Mouse (Mus musculus) embryonic facial prominence, embryonic 10.5 days (tissue): ENCODE measurements around the gene Copz1. TPM values are rescaled to one million over a fixed set of nuclear protein-coding genes. Genes with fewer than 3 reads are reported as not detected.

Experiments used
- DNase-seq: peaks from one replicate; pipeline ENCODE4 v3.0.0-alpha.2; 2017; ENCODE audit warnings: low spot score
- H3K27ac ChIP-seq: fragments of 300-500 bp; sonication (generic); replicated peaks from 2 replicates; pipeline ENCODE4 v1.5.1; 2016; ENCODE audit warnings: mild to moderate bottlenecking
- H3K27me3 ChIP-seq: fragments of 300-500 bp; sonication (generic); replicated peaks from 2 replicates; pipeline ENCODE4 v1.6.1; 2016; ENCODE audit warnings: low read depth, mild to moderate bottlenecking; ENCODE audit not compliant: poor library complexity, severe bottlenecking
- H3K36me3 ChIP-seq: fragments of 300-500 bp; sonication (generic); replicated peaks from 2 replicates; pipeline ENCODE4 v1.6.1; 2016; ENCODE audit warnings: mild to moderate bottlenecking, moderate library complexity
- H3K4me1 ChIP-seq: fragments of 300-500 bp; sonication (generic); 2 replicates; pipeline ENCODE4 v1.6.1; 2016
- H3K4me3 ChIP-seq: fragments of 300-500 bp; sonication (generic); 2 replicates; pipeline ENCODE4 v1.5.1; 2016; ENCODE audit warnings: mild to moderate bottlenecking, moderate library complexity
- H3K9me3 ChIP-seq: fragments of 300-500 bp; sonication (generic); 2 replicates; pipeline ENCODE4 v1.6.1; 2016; ENCODE audit warnings: mild to moderate bottlenecking
- WGBS: fragments of 180-500 bp; shearing (Covaris S2); methylation state at CpG from one replicate; pipeline ENCODE4 v1.1.7; 2016; 5-methylcytosine and 5-hydroxymethylcytosine counted together
- polyA plus RNA-seq: library from polyadenylated mRNA; unstranded; fragments of >200 nt; fragmentation: Nextera tagmentation; extraction: Ambion mirVana; gene quantifications from 2 replicates; pipeline ENCODE4 v1.2.1, GENCODE M21; 2016

Copz1 gene
- polyA plus RNA-seq, 1 experiment from 2014 or later: 281 TPM

DNA sequence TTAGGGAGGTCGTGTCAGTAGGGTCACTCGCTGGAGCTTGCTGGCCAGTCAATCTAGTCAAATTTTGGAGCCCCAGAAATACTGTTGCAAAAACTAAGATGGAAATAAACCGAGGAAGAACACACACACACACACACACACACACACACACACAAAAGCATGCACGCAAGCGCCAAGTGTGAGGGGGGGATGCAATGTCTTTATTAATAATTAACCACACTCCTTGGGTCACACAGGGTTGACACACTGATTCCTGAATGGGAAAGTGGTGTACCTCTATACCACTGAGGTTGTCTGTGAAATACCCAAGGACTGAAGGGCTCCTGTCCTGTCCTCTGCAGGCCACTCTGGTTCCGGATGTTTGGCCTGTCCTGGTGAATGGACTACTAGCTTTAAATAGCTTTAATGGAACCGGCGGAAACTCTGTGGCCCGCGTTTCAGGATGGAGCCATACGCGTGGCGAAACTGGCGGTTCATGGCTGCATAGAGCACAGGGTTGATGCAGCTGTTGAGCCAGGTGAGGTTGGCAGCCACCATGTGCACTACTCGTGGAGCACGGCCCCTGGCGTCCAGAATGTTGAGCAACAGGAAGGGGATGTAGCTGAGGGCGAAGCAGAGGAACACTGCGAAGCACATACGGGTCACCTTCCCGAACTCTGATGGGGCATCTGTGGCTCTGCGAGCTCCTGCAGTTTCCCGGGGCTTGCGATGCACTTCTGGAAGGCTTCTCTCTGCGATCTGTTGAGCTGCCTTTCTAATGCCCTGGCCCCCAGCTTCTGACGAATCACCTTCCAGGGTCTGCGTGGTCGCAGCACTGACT lies 35.8 kb downstream of the Copz1 start:
- peak; percentile 52 for DNase-seq
- Histone ChIP-seq H3K9me3 (no peaks in the 10 kb centered on the region), H3K27me3 (peaks cover 35% of the 10 kb centered on the region), H3K27ac (peak overlapping the region; percentile 63), H3K36me3 (no peaks in the 10 kb centered on the region), H3K4me3 (peak overlapping the region; percentile 41), H3K4me1 (peaks cover 60% of the 10 kb centered on the region)
- whole genome bisulfite sequencing: 45% methylated on average over 28 of the region's 28 CpGs

DNA sequence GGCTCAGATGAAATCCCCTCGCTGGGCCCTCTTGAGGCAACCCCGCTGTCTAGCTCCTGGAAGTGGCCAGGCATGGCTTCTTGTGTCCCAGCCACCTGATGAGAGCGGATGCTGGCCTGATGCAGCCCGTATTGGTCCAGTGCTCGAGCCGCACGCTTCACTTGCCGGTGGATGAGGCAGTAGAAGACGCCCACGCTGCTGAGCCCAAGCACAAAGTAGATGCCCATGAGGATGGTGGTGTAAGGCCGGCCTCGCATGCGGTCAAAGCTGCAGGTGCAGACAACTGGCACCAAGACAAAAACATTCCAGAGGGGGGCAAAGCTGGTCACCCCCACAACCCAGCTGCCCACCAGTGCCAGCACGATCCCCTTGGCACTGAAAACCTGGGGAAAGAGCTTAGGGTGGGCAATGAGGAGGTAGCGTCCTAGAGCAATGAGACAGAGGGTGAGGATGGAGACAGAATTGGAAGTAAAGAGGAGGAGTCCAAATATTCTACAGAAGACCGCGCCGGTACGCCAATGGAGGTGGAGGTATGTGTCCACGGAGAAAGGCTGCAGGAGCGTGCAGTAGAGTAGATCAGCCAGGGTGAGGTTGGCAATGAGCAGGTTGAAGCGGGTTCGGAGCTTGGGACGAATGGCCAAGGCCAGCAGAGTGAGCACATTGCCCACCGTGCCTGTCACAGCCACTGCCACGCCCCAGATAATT lies 36.5 kb downstream of the Copz1 start:
- H3K27ac ChIP-seq: peak overlapping the region; percentile 63
- WGBS: 65% methylated on average over 26 of the region's 26 CpGs

DNA sequence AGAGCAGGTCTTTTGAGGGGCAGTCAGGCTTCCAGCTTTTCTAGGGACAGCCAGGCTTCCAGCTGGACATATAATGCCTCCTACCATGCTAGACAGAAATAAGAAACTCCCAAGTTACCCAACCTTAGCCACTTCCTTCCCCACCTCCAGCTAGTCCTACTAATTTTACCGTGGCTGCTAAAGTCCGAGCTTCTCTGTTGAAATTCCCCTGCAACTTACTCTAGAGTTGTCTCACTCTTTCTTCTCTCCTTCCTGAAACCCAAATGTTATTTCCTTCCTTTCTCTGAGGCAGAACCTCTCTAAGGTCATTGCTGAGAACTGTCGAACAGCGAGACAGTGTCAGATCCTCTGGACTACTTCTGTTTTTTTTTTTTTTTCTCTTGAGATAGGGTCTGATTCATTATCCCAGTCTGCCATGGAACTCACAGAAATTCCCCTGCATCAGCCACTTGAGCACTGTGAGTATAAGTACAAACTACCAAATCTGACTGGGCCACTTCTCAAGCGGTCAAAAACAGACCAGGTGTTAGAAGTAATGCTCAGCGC lies 37.9 kb downstream of the Copz1 start, which contains the start of gene Gpr84:
Gene Gpr84, minus strand, starts transcription at position 248 of the 546 bp plus-strand sequence.
- peaks cover 60% of the 10 kb centered on the region for H3K4me1 ChIP-seq
- 69% methylated on average over 6 of the region's 6 CpGs for WGBS
- no peak within 1 kb of the TSS for H3K27ac ChIP-seq

More for the DNA sequence above, 36.5 kb downstream of the Copz1 start:
- Histone ChIP-seq H3K36me3 (peaks cover under 1% of the 10 kb centered on the region; the same call in 1 of the 2 replicates), H3K9me3 (no peaks in the 10 kb centered on the region), H3K4me3 (peak overlapping the region; percentile 41), H3K27me3 (peaks cover 38% of the 10 kb centered on the region), H3K4me1 (peaks cover 60% of the 10 kb centered on the region)
- DNase-seq: no peak

DNA sequence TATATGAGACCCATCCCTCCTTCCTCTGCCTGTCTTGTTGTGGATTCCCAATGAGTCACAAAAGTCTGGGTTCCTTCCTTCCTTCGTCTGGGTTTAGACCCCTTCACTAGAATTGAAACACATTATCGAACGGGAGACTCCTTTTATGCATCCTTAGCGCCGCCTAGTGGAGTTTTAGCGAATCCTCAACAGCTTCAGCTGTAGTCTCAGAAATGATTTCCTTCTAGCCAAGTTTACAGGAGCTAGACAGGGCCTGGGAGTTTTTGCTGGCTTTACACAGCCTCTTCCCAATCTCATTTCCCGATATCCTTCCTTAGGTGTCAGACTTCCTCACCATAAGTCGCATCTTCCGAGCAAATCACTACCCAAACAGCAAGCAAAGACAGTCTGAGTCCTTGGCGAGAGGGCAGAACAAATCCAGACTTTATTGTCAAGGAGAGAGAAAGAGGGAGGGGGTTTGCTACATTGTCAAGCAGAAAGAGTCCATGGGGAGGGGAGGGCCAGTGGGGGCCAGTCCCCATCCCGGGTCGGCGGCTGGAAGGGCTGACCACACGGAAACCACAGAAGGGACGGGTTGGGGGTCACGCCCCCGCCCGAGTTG lies 41.1 kb downstream of the Copz1 start:
- Histone ChIP-seq H3K4me1 (peaks cover 36% of the 10 kb centered on the region), H3K36me3 (peaks cover 46% of the 10 kb centered on the region), H3K4me3 (peak overlapping the region; percentile 52), H3K27ac (peak overlapping the region; percentile 69; the same call in 1 of the 2 replicates), H3K9me3 (no peaks in the 10 kb centered on the region), H3K27me3 (peaks cover 34% of the 10 kb centered on the region)
- WGBS: 23% methylated on average over 18 of the region's 18 CpGs
- DNase-seq: peak; percentile 67

More for the DNA sequence above, 37.9 kb downstream of the Copz1 start, which contains the start of gene Gpr84:
- Histone ChIP-seq H3K9me3 (no peaks in the 10 kb centered on the region), H3K27me3 (peaks cover 46% of the 10 kb centered on the region), H3K4me3 (no peak within 1 kb of the TSS), H3K36me3 (peaks cover 15% of the 10 kb centered on the region)
- no peak for DNase-seq

DNA sequence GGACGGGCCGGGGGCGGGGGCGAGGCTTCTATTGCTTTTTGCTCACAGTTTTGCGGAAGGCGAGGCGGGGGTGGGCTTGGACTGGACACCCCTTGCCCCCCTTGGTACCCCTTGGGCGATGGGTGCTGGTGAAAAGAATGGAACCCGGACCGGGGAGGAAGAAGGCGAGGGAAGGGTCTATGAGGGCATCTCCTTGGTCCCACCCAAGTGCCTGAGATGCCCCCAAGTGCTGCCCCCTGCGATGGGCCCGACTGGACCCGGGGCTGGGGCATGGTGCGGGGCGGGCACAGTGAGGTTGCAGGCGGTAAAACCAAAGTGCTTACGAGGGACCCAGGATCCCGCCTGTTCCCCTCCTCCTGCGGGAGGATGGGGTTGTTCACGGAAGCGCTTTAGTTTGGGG lies 41.7 kb downstream of the Copz1 start:
- WGBS: 34% methylated on average over 22 of the region's 22 CpGs
- peak overlapping the region; percentile 52 for H3K4me3 ChIP-seq
- no peak for DNase-seq
- no peaks in the 10 kb centered on the region for H3K9me3 ChIP-seq
- H3K27me3 ChIP-seq: peaks cover 28% of the 10 kb centered on the region
- peaks cover 52% of the 10 kb centered on the region for H3K36me3 ChIP-seq
- 0 out of 2 replicates have a peak overlapping the region, but pooled peaks have one; percentile 69 for H3K27ac ChIP-seq
- peaks cover 30% of the 10 kb centered on the region for H3K4me1 ChIP-seq

DNA sequence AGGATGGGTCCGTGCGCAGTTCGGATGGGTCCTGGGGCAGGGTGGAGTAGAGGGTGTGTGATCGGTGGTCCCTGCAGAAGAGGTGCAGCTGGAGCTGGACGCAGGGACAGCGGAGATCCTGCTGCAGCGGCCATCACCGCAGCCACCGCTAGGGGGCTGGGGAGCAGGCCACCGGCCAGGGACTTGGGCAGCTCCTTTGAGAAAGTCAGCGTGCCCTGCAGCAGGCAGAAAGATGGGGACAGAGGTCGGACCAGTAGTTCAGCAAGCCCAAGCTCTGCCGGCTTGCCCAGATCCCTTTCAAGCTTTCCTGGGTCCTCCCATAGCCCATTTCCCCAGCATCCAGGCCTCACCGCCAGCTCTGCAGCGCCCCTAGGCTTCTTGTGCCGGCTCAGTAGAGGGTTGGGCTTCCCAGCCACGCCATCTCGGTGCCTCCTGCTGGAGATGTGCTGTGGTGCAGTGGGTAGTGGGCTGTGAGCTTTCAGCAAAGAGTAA lies 42.5 kb downstream of the Copz1 start:
- peak; percentile 90 for DNase-seq
- Histone ChIP-seq H3K36me3 (peaks cover 58% of the 10 kb centered on the region), H3K4me3 (peak overlapping the region; percentile 52), H3K27me3 (peaks cover 19% of the 10 kb centered on the region), H3K4me1 (peaks cover 32% of the 10 kb centered on the region), H3K9me3 (no peaks in the 10 kb centered on the region), H3K27ac (peak overlapping the region; percentile 69)
- WGBS: 2% methylated on average over 18 of the region's 18 CpGs

DNA sequence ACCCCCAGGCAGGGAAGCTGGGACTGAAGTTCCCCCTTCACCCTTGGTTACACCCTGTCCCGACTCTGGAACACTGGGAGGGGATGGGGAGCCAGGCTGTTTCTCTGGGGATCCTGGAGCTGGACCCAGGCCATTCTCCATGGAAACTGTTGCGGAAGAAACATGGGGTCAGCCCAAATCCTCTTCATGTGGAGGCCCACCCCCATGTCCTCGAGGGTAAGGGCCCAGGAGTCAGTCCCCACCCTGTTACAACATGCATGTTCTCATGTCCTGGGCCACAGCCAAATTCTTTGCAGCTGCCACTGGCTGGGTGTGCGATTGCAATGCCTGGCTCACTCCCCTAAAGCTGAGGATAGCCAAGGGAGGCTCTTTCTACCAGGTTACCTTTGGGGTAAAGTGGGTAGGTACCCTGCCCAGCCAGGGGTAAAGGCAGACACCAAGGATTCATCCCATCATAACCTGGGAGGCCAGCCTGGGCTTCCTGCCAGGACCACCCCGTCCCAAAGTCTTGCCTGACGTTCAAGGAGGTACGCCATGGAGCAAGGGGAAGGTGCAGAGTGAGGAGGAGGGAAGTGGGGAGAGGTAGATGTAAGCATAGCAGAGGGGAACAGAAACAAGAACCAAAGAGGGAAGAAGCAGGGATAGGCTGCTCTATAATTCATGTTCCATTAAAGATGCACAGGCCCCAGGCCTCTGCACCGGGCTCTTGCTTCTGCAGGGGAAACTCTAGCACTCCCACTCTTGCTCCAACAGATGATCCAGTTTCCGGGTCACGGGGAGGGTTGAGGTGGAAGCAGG lies 43.7 kb downstream of the Copz1 start:
- peaks cover 64% of the 10 kb centered on the region for H3K36me3 ChIP-seq
- H3K27ac ChIP-seq: no peak overlapping the region

DNA sequence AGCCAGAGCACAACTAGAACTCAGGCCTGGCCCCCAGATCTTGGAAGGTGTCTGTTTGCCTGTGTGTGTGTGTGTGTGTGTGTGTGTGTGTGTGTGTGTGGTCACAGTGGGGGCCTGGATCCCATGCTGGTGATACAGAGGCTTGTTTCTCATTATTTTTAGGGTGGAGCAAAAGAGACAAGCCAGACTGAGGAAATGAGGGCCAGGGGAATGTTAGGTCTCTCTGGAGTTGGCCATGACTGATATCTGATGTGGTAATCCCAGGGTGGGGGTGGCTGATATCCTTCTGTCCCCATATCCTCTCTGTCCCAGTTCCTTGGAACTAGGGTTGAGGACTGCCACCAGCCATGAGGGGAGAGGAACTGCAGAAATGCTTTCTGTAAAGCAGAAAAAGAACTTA lies 44.6 kb downstream of the Copz1 start:
- Histone ChIP-seq H3K4me3 (no peak overlapping the region), H3K36me3 (peaks cover 68% of the 10 kb centered on the region), H3K27me3 (peaks cover 15% of the 10 kb centered on the region; the same call in 1 of the 2 replicates), H3K27ac (no peak overlapping the region), H3K9me3 (no peaks in the 10 kb centered on the region), H3K4me1 (peaks cover 49% of the 10 kb centered on the region)
- no peak for DNase-seq

More for the DNA sequence above, 43.7 kb downstream of the Copz1 start:
- no peak for DNase-seq
- WGBS: 90% methylated on average over 10 of the region's 10 CpGs
- no peaks in the 10 kb centered on the region for H3K9me3 ChIP-seq
- H3K27me3 ChIP-seq: peaks cover 15% of the 10 kb centered on the region; the same call in 1 of the 2 replicates
- H3K4me3 ChIP-seq: no peak overlapping the region
- H3K4me1 ChIP-seq: peaks cover 39% of the 10 kb centered on the region

DNA sequence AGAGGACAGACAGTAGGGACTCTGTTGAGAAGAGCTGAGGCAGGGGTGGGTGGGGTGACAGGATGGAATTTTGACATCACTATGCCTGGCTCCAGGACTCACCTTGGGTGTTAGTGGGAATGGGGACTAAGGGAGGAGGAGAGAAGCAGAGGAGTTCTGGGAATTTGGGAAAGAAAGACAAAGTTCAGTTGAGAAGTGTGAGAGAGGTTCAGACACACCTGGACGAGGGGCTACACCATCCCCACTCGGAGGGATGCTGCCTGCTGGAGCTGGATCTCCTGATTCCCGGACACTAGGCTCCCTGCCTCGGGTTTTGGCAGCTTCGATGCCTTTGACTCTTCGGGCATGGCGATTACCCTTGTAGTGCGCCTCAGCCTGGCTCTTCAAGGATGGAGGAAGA lies 45.2 kb downstream of the Copz1 start:
- Histone ChIP-seq H3K27me3 (peaks cover 15% of the 10 kb centered on the region; the same call in 1 of the 2 replicates), H3K4me1 (peaks cover 55% of the 10 kb centered on the region), H3K36me3 (peaks cover 68% of the 10 kb centered on the region), H3K4me3 (no peak overlapping the region), H3K9me3 (no peaks in the 10 kb centered on the region), H3K27ac (no peak overlapping the region)
- 92% methylated on average over 8 of the region's 8 CpGs for WGBS
- DNase-seq: no peak

DNA sequence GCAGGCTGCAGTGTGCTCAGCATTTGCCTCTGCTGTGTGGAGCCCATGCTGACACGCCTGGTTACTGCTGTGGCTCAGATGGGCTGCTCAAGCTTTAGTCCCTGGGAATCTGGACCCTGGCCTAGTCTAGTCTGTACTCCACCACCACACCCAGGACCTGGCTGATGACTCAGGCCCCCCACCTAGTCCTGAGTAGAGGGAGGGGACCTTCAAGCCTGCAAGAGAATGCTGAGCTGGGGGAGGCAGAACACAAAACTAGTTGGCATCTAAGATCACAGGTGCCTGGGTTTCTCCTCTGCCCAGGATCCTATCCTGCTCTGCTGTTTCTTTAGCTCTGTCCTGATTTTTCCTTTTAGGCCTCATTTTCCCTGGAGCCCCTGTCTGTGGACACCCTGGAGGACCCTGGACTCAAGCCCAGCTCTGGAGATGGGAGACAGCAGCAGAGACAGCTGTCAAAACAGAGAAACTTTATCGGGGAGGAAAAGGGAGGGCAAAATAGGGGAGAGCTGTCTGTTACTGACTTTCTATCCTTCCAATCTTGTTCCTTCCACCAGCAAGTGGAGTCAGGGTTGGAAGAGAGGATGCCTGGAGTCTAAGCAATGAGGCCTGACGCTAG lies 45.8 kb downstream of the Copz1 start:
- peaks cover 55% of the 10 kb centered on the region for H3K4me1 ChIP-seq
- no peaks in the 10 kb centered on the region for H3K9me3 ChIP-seq
- no peak overlapping the region for H3K27ac ChIP-seq
- DNase-seq: no peak
- peaks cover 11% of the 10 kb centered on the region; the same call in 1 of the 2 replicates for H3K27me3 ChIP-seq
- H3K36me3 ChIP-seq: peaks cover 68% of the 10 kb centered on the region
- 74% methylated on average over 3 of the region's 3 CpGs for WGBS
- H3K4me3 ChIP-seq: no peak overlapping the region

DNA sequence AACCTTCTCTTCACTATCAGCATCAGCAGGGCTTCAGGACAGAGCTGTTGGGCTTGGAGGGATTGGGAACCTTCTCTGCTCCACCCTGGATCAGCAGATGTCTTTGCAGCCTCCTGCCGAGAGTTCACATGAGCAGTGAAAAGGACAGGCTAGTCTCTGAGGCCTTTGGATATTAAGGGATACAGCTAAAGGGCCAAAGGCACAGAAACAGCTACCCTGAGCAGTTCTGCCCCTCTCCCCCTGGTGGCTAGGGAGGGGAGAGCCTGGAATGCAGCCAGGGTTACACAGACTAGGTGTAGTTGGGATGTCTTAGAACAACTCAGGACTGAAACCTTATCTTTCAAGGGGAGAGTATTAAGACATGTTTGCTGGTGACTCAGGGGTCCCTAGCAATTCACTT lies 48.6 kb downstream of the Copz1 start:
- Histone ChIP-seq H3K4me1 (peaks cover 45% of the 10 kb centered on the region), H3K27ac (no peak overlapping the region), H3K9me3 (no peaks in the 10 kb centered on the region), H3K36me3 (peaks cover 47% of the 10 kb centered on the region), H3K4me3 (no peak overlapping the region), H3K27me3 (no peaks in the 10 kb centered on the region)
- 69% methylated on average over 1 of the region's 1 CpGs for WGBS
- peak; percentile 54 for DNase-seq
